Mouse (Mus musculus): Measurements from ENCODE around the gene Cox5a. TPM values are rescaled to one million over a fixed set of nuclear protein-coding genes. Genes with fewer than 3 reads are reported as not detected.
A peak's percentile ranks its signal among the peaks of the same experiment; 100 is the strongest.

Gene Cox5a
- polyA plus RNA-seq, 1 experiment from 2014 or later = 702 TPM

- 53% methylated on average over 7 of the region's 7 CpGs for WGBS
- Histone ChIP-seq H3K27me3 (ENCODE audit: control insufficient read depth, insufficient read depth, low read length) (no peaks in the 10 kb centered on the region), H3K4me1 (replicated peaks; ENCODE audit: control insufficient read depth, insufficient read depth, low read length) (no peaks in the 10 kb centered on the region), H3K4me3 (ENCODE audit: low read depth, low read length) (peak overlapping the region; percentile 96), H3K9me3 (ENCODE audit: control insufficient read depth, low read length) (no peaks in the 10 kb centered on the region), H3K27ac (ENCODE audit: low read depth, low read length) (no peak overlapping the region), H3K9ac (ENCODE audit: low read depth, low read length) (peak overlapping the region; percentile 97), H3K4me2 (replicated peaks; ENCODE audit: low read depth, low read length) (peak overlapping the region; percentile 78), H3K36me3 (ENCODE audit: control insufficient read depth, insufficient read depth, low read length) (no peaks in the 10 kb centered on the region)
- ATAC-seq (ENCODE audit: low FRiP score) = no peak
- no peak for DNase-seq (ENCODE audit: low spot score)
Observed at GRCm38 (mm10) chr9:57522114-57522860, 1.2 kb downstream of the Cox5a start.

- Histone ChIP-seq H3K27ac (ENCODE audit: low read depth, low read length) (no peak overlapping the region), H3K36me3 (ENCODE audit: control insufficient read depth, insufficient read depth, low read length) (no peaks in the 10 kb centered on the region), H3K4me2 (replicated peaks; ENCODE audit: low read depth, low read length) (peak overlapping the region; percentile 78; the same call in 1 of the 2 replicates), H3K9me3 (ENCODE audit: control insufficient read depth, low read length) (no peaks in the 10 kb centered on the region), H3K9ac (ENCODE audit: low read depth, low read length) (no peak overlapping the region), H3K4me3 (ENCODE audit: low read depth, low read length) (peak overlapping the region; percentile 96; the same call in 1 of the 2 replicates), H3K27me3 (ENCODE audit: control insufficient read depth, insufficient read depth, low read length) (no peaks in the 10 kb centered on the region), H3K4me1 (replicated peaks; ENCODE audit: control insufficient read depth, insufficient read depth, low read length) (no peaks in the 10 kb centered on the region)
- no peak for DNase-seq (ENCODE audit: low spot score)
- WGBS = 86% methylated on average over 4 of the region's 4 CpGs
- ATAC-seq (ENCODE audit: low FRiP score) = no peak
Observed at GRCm38 (mm10) chr9:57522861-57523246, 1.8 kb downstream of the Cox5a start.

- no peak for ATAC-seq (ENCODE audit: low FRiP score)
- Histone ChIP-seq H3K27ac (ENCODE audit: low read depth, low read length) (no peak overlapping the region), H3K4me3 (ENCODE audit: low read depth, low read length) (no peak overlapping the region), H3K9me3 (ENCODE audit: control insufficient read depth, low read length) (no peaks in the 10 kb centered on the region), H3K9ac (ENCODE audit: low read depth, low read length) (no peak overlapping the region), H3K4me1 (replicated peaks; ENCODE audit: control insufficient read depth, insufficient read depth, low read length) (no peaks in the 10 kb centered on the region), H3K4me2 (replicated peaks; ENCODE audit: low read depth, low read length) (no peak overlapping the region), H3K27me3 (ENCODE audit: control insufficient read depth, insufficient read depth, low read length) (no peaks in the 10 kb centered on the region), H3K36me3 (ENCODE audit: control insufficient read depth, insufficient read depth, low read length) (no peaks in the 10 kb centered on the region)
- peak; percentile 73 for DNase-seq (ENCODE audit: low spot score)
- WGBS = 80% methylated on average over 1 of the region's 1 CpGs
Observed at GRCm38 (mm10) chr9:57523754-57524153, 2.7 kb downstream of the Cox5a start.

- Histone ChIP-seq H3K9me3 (ENCODE audit: control insufficient read depth, low read length) (no peaks in the 10 kb centered on the region), H3K9ac (ENCODE audit: low read depth, low read length) (no peak overlapping the region), H3K4me1 (replicated peaks; ENCODE audit: control insufficient read depth, insufficient read depth, low read length) (no peaks in the 10 kb centered on the region), H3K4me3 (ENCODE audit: low read depth, low read length) (no peak overlapping the region), H3K27me3 (ENCODE audit: control insufficient read depth, insufficient read depth, low read length) (no peaks in the 10 kb centered on the region), H3K27ac (ENCODE audit: low read depth, low read length) (no peak overlapping the region), H3K36me3 (ENCODE audit: control insufficient read depth, insufficient read depth, low read length) (no peaks in the 10 kb centered on the region), H3K4me2 (replicated peaks; ENCODE audit: low read depth, low read length) (no peak overlapping the region)
- ATAC-seq (ENCODE audit: low FRiP score) = no peak
- DNase-seq (ENCODE audit: low spot score) = no peak
Observed at GRCm38 (mm10) chr9:57524439-57524838, 3.4 kb downstream of the Cox5a start.

GRCm38 (mm10) chr9:57525516-57525915, 4.4 kb downstream of the Cox5a start:
- H3K4me2 ChIP-seq (replicated peaks; ENCODE audit: low read depth, low read length) = no peak overlapping the region
- WGBS = 92% methylated on average over 2 of the region's 2 CpGs
- no peaks in the 10 kb centered on the region for H3K4me1 ChIP-seq (replicated peaks; ENCODE audit: control insufficient read depth, insufficient read depth, low read length)
- H3K27me3 ChIP-seq (ENCODE audit: control insufficient read depth, insufficient read depth, low read length) = no peaks in the 10 kb centered on the region
- H3K4me3 ChIP-seq (ENCODE audit: low read depth, low read length) = no peak overlapping the region
- ATAC-seq (ENCODE audit: low FRiP score) (no peak), DNase-seq (ENCODE audit: low spot score) (no peak)
- no peak overlapping the region for H3K27ac ChIP-seq (ENCODE audit: low read depth, low read length)
- H3K9me3 ChIP-seq (ENCODE audit: control insufficient read depth, low read length) = no peaks in the 10 kb centered on the region
- H3K9ac ChIP-seq (ENCODE audit: low read depth, low read length) = no peak overlapping the region
- no peaks in the 10 kb centered on the region for H3K36me3 ChIP-seq (ENCODE audit: control insufficient read depth, insufficient read depth, low read length)

GRCm38 (mm10) chr9:57526435-57526834, 5.4 kb downstream of the Cox5a start:
- no peaks in the 10 kb centered on the region for H3K4me1 ChIP-seq (replicated peaks; ENCODE audit: control insufficient read depth, insufficient read depth, low read length)
- H3K4me2 ChIP-seq (replicated peaks; ENCODE audit: low read depth, low read length) = no peak overlapping the region
- ATAC-seq (ENCODE audit: low FRiP score) (no peak), DNase-seq (ENCODE audit: low spot score) (no peak)
- no peak overlapping the region for H3K27ac ChIP-seq (ENCODE audit: low read depth, low read length)
- H3K9me3 ChIP-seq (ENCODE audit: control insufficient read depth, low read length) = no peaks in the 10 kb centered on the region
- H3K36me3 ChIP-seq (ENCODE audit: control insufficient read depth, insufficient read depth, low read length) = no peaks in the 10 kb centered on the region
- H3K9ac ChIP-seq (ENCODE audit: low read depth, low read length) = no peak overlapping the region
- H3K27me3 ChIP-seq (ENCODE audit: control insufficient read depth, insufficient read depth, low read length) = no peaks in the 10 kb centered on the region
- no peak overlapping the region for H3K4me3 ChIP-seq (ENCODE audit: low read depth, low read length)

GRCm38 (mm10) chr9:57531946-57532345, 10.9 kb downstream of the Cox5a start:
- ATAC-seq (ENCODE audit: low FRiP score) (no peak), DNase-seq (ENCODE audit: low spot score) (no peak)
- Histone ChIP-seq H3K9ac (ENCODE audit: low read depth, low read length) (no peak overlapping the region), H3K27me3 (ENCODE audit: control insufficient read depth, insufficient read depth, low read length) (no peaks in the 10 kb centered on the region), H3K4me2 (replicated peaks; ENCODE audit: low read depth, low read length) (no peak overlapping the region), H3K27ac (ENCODE audit: low read depth, low read length) (no peak overlapping the region), H3K36me3 (ENCODE audit: control insufficient read depth, insufficient read depth, low read length) (no peaks in the 10 kb centered on the region), H3K4me3 (ENCODE audit: low read depth, low read length) (no peak overlapping the region), H3K4me1 (replicated peaks; ENCODE audit: control insufficient read depth, insufficient read depth, low read length) (no peaks in the 10 kb centered on the region), H3K9me3 (ENCODE audit: control insufficient read depth, low read length) (no peaks in the 10 kb centered on the region)
- 87% methylated on average over 1 of the region's 1 CpGs for WGBS

GRCm38 (mm10) chr9:57536362-57536761, 15.3 kb downstream of the Cox5a start:
- no peak for DNase-seq (ENCODE audit: low spot score)
- Histone ChIP-seq H3K4me1 (replicated peaks; ENCODE audit: control insufficient read depth, insufficient read depth, low read length) (peaks cover 4% of the 10 kb centered on the region), H3K4me2 (replicated peaks; ENCODE audit: low read depth, low read length) (no peak overlapping the region), H3K9me3 (ENCODE audit: control insufficient read depth, low read length) (no peaks in the 10 kb centered on the region), H3K4me3 (ENCODE audit: low read depth, low read length) (no peak overlapping the region; the same call in 1 of the 2 replicates), H3K27me3 (ENCODE audit: control insufficient read depth, insufficient read depth, low read length) (no peaks in the 10 kb centered on the region), H3K9ac (ENCODE audit: low read depth, low read length) (no peak overlapping the region), H3K27ac (ENCODE audit: low read depth, low read length) (no peak overlapping the region), H3K36me3 (ENCODE audit: control insufficient read depth, insufficient read depth, low read length) (peaks cover 4% of the 10 kb centered on the region; the same call in 1 of the 2 replicates)
- no peak for ATAC-seq (ENCODE audit: low FRiP score)
- WGBS = 94% methylated on average over 5 of the region's 5 CpGs

- Histone ChIP-seq H3K27me3 (ENCODE audit: control insufficient read depth, insufficient read depth, low read length) (no peaks in the 10 kb centered on the region), H3K4me2 (replicated peaks; ENCODE audit: low read depth, low read length) (peak within 1 kb of the TSS; percentile 81), H3K4me1 (replicated peaks; ENCODE audit: control insufficient read depth, insufficient read depth, low read length) (peaks cover 4% of the 10 kb centered on the region), H3K4me3 (ENCODE audit: low read depth, low read length) (peak within 1 kb of the TSS; percentile 83), H3K27ac (ENCODE audit: low read depth, low read length) (peak within 1 kb of the TSS; percentile 77), H3K9me3 (ENCODE audit: control insufficient read depth, low read length) (no peaks in the 10 kb centered on the region), H3K36me3 (ENCODE audit: control insufficient read depth, insufficient read depth, low read length) (peaks cover 6% of the 10 kb centered on the region; the same call in 1 of the 2 replicates), H3K9ac (ENCODE audit: low read depth, low read length) (peak within 1 kb of the TSS; percentile 88)
- ATAC-seq (ENCODE audit: low FRiP score) = peak; percentile 90
- 3% methylated on average over 43 of the region's 45 CpGs for WGBS
- peak; percentile 90 for DNase-seq (ENCODE audit: low spot score)
Observed at GRCm38 (mm10) chr9:57537044-57537727, 16.1 kb downstream of the Cox5a start, which contains the start of gene Fam219b. Gene Fam219b (plus strand): TSS chr9:57537528.
